Mouse (Mus musculus): ENCODE results near the gene Hexdc.

The Hexdc gene

DNA sequence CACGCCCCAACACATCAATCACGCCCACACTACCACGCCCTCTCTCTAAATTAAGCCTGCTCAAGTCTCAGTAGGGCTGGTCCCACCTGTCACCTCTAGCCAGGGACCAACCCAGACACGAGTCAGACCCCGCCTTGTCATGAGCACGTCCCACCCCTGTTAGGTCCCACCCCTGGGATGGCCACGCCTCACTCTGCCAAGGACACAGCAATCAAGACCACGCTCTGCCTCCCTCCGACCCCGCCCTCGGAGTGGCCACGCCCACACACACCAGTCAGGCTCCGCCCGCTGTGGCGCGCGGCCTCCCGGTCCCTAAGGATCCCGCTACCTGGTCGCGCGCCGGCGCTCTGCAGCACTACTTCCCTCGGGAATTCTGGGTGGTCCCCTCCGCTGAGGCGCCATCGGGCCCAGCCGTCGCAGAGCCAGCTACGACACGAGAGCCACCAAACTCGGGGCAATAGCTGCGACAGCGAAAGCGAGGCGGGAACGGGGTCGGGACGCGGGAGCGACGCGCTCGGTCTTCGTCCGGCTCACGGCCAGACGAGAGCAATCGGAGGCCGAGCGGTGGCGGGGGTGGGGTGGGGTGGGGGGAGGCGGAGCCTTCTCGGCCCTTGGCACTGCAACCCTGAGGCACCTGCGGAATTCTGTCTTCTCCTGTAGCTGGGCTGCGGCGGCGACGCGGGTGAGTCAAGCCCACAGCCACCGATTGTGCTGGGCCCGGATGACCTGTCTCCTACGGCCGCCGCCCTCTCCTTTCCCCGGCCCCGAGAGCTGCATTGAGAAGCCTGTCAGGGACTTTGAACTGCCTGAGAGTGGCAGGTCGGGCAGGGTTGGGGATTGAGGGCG, at the start of gene Hexdc, which contains the start of gene Ogfod3:
Gene Hexdc, plus strand, starts transcription at position 273 of the 846 bp plus-strand sequence.
Gene Ogfod3, minus strand, starts transcription at position 551 of the 846 bp plus-strand sequence.
- DNase-seq (ENCODE audit: low read depth, low spot score) = peak; percentile 95

DNA sequence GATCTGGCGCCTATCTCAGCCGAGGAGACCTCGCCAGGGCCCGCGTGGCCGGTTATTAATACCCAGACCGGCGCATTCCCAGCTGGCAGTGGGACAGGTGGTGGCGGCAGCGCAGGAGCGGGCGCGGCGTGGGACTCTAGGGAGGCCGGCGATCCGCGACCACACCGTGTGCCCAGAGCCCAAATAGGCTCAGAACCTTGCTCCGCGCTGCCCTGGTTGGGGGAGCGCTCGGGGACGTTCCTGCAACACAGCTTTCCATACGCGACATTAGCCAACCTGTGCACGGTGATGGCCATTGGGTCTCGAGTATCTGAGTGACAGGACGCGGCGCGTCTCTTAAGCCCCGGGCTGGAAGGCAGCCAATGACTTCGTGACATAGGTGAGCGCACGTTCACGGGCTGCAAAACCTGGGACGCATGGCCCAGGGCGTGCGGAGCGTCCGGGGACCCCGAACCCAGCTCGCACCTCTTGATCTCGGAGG, 47.8 kb upstream of the Hexdc start:
- DNase-seq (ENCODE audit: low read depth, low spot score) = no peak

DNA sequence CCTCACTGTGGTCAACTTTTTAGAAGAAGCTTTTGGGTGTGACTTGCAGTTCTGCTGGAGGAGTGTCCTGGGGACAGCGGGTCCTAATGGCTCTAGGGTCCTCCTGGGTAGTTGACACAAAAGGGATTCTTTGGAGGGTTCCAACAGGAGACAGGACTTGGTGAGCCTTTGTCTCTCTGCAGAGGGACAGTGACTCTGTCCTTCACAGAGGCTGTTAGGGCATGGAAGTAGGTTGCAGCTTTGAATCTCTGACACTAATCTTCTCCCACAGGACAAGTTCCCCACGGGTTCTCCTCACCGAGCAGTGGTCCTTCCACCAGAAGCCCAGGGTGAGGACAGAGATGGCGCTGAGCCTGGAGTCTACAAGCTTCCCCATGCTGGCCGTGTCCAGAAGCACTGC, 44.3 kb upstream of the Hexdc start, which contains the start of gene Uts2r:
Gene Uts2r, plus strand, starts transcription at position 301 of the 400 bp plus-strand sequence.
- no peak for DNase-seq (ENCODE audit: low read depth, low spot score)

DNA sequence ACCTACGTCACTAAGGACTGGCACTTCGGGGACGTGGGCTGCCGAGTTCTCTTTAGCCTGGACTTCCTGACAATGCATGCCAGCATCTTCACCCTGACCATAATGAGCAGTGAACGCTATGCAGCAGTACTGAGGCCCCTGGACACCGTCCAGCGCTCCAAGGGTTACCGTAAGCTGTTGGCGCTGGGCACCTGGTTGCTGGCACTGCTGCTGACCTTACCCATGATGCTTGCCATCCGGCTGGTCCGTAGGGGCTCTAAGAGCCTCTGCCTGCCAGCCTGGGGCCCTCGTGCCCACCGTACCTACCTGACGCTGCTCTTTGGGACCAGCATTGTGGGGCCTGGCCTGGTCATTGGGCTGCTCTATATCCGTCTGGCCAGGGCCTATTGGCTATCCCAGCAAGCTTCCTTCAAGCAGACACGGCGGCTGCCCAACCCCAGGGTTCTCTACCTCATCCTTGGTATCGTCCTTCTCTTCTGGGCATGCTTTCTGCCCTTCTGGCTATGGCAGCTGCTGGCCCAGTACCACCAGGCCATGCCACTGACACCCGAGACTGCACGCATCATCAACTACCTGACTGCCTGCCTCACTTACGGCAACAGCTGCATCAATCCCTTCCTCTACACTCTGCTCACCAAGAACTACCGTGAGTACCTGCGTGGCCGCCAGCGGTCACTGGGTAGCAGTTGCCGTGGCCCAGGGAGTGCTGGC, 43.4 kb upstream of the Hexdc start:
- no peak for DNase-seq (ENCODE audit: low read depth, low spot score)

DNA sequence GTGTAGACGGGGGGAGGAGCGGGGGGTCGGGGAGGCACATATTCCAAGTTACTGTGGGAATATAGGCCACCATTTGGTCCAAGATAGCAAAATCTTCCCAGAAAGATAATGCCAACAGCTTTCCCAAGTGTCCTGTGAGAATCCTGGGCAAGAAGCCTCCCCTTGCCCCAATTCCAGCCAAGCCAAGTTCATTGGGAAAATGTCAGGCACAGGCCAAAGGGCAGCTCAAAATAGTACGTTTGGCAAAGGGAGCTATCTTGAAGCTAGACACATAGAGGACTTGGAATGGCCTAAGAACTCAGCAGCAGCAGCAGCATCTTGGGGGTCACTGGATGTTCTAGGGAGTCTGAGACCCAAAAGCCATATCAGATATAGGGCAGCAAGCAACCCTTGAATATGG, 40.5 kb upstream of the Hexdc start:
- no peak for DNase-seq (ENCODE audit: low read depth, low spot score)

DNA sequence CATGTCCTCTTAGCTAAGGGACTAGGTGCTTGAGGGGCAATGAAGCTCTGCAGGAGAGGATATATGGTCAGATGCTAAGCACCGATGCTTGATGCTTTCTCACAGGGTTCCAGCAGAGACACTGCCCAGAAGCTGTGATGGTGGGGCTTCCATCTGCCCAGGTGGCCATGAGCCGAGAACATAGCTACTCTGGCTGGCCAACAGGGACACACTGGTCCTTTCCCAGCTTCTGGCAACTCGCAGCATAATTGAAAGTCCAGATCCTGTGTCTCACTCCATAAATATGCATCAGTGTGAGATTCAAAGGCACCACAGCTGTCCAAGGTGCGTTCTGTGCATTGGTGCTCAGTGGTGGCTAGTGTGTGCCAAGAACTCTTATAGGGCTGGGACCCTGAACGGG, 31.0 kb upstream of the Hexdc start:
- no peak for DNase-seq (ENCODE audit: low read depth, low spot score)

DNA sequence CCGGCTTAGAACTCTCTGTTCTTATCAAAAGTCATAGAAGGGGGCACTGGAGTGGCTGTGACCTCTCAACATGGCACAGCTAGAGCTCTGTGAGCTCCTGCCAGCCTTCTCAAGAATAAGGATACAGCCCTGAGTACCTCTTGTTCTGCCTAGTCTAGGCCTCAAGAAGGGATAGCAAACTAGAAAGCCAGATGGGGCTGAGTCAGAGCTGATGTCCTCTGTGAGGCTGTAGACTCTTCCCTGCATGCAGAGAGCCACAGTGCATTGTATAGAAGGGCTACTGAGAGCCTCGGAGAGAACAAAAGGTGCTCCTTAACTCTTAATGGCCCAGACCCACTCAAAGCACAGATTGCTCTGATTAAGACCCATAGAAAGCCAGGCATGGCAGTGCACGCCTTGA, 30.0 kb upstream of the Hexdc start:
- no peak for DNase-seq (ENCODE audit: low read depth, low spot score)

DNA sequence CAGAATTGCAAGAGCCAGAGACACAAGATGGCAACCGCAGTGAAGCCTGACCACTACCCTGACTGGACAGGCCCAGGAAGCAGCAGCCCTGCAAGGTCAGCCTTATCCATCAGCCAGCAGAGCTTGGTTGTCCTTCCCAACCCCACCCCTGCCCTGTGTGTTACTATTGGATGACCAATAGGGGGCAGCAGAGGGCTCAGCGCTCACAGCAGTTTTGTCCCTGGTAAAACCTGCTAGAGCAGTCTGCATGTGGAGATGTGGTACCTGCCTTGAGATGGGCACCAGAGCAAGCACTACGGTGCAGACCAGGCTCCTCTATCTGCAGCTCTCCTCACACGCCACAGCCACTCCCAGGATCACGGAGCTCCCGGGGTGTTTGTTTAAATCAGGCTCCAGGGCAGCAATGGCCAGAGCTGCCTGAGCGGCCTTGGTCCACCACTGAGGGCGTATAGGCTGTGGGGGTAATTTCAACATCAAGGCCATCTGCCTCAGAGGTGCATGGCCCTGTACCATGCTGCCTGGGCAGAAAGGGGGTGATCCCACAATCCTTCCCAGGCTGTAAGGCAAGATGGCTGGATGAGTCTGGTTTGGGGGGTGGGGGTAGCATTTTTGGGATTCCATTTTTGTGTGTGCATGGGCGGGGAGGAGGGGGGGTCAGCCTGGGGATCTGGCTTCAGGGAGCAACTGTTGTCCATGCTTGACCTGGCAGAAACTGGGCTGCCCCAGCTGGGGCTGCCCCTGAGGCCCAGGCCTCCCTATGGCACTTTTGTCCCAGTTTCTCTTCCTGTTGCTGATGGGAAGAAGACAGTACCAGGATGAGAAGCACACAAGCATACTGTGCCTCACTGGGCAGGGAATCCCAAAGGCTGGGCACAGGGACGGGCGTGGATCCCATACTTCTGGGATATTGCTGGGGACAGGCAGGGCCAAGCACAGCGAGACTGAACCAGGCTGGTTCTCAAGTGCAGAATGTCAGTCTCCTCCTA, 27.7 kb upstream of the Hexdc start:
- DNase-seq (ENCODE audit: low read depth, low spot score) = peak; percentile 51

DNA sequence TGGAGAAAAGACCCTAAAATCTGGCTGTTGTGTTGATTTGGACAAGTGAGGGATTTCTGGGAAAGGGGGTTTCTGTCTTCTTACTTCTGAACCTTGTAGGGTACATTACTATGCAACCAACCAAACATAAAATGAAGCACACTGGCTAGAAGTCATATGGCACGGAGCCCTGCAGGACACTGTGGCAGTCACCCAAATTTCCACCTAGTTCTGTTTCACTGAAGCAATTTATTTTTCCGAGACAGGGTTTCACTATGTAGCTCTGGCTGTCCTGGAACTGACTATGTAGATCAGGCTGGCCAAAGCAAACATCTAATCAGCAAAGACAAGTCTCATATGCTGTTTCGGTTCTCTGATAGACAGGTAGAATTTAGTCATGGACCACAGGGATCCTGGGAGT, 14.6 kb upstream of the Hexdc start:
- DNase-seq (ENCODE audit: low read depth, low spot score) = no peak

DNA sequence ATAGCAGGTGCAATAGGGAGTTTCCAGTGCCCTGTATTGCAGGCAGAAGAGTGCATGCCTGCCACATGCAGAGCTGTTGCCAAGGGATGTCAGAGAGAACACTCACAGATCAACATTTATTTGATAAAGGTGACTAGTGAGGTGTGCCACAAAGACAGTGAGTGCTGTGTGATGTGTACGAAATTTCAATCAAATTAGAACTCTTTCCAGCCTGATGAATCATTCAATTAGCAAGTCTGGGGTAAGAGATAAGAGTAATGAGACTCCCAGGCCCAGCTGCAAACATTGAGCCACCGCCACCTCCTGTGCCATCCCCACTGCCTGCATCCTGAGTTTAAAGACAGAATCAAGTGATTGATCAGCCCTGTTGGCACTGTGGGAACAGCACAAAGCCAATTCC, 11.5 kb upstream of the Hexdc start:
- no peak for DNase-seq (ENCODE audit: low read depth, low spot score)

DNA sequence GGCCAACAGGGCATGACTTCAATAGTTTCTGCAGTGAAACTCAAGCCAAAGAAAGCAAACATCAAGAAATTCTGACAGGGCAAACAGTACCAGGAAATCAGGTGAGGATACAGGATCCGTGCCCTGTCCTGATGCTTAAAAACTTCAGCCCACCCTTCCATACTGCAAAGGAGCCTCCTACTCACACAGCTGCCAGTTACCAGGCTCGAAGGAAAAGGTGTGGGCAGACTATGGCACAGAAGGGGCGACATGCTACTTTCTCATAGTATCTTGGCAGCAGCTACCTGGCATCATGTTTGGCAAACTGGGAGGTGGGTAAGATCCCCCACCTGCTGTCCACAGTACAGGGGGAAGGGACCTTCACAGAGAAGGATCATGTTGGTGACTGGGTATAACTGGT, 10.8 kb upstream of the Hexdc start:
- DNase-seq (ENCODE audit: low read depth, low spot score) = no peak

DNA sequence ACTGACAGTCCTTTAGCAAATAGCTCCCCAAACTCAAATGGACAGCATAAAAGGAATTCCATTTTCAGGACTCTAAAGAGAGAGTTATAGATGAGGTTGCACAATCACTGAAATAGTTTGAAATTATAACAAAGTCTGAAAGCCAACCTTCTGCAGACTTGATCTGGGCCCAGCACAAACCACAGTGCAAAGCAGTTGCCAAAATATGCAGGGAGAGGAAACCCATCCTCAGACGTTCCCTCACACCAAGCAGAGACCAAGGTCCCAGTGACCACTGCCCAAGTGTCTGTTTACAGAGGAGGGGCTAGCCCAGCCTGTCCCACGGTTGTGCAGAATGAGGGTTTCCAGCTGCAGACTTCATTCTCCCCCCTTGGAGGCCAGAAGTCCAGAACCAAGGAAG, 5.6 kb upstream of the Hexdc start:
- DNase-seq (ENCODE audit: low read depth, low spot score) = no peak

DNA sequence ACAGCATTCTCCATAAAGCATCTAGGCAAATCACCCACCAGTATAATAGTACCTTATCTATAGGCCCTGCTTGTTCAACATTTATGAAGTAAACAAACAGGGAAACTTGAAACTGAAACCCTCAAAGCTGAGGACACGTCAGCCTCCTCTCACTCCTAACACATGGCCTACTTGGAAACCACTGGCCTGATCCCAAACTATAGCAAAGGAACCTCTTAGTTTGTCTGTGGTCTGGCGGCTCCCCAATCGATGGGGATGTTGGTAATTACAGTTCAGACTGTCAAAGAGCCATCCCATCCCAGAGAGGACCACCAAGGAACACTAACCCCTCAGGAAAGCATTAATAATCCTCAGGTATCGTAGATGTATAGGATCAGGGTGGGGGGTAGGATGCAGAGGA, 4.4 kb upstream of the Hexdc start:
- no peak for DNase-seq (ENCODE audit: low read depth, low spot score)

DNA sequence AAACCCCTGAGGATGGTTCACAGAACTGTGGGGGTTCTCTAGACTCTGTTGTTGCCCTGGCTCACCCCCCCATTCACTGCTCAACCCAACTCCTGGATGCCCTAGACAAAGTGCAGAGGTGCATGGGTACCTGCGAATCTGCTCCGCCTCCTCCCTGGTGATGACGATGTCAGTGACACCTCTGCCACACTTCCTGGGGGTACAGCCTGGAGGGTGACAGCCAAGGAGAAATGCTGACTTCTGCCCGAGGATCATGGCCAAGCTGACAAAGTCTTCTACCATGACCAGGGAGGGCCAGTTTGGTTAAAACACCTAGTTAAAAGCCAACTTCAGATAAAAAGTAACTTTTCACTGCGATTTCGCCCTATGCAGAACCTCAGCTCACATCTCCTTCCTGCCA, 3.5 kb upstream of the Hexdc start:
- DNase-seq (ENCODE audit: low read depth, low spot score) = no peak

DNA sequence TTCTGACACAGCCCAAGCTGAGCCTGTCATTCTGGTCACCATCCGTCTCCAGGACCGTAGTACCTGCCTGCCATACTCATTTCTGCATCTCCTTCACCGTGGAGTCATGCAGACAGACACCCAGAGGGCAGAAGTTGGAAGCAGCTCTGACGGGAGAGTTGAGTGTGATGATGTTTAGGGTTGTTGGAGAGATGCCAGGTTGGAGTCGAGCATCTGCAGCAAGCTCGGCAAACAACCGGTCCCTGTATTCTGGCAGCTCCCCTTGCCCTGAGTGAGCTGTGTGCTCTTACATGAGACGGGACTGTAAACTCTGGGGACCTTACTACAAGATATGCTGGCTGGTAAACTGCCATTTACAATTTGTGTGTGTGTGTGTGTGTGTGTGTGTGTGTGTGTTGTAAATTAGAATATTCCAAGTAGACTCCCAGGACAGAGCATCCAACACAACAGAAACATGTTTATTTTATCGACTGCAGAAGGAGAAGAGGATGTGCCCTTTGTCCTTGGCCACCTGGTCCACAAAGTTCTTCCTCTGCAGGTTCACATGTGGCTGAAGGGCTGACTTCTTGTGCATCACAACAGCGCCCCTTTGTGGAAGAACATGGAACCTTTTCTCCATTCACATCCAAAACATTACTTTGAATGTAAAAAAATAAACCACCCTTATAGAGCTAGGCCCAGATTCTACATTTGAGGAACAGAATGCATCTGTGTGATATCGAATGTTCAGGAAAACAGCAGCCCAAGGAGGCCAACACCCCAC, 2.6 kb upstream of the Hexdc start:
- no peak for DNase-seq (ENCODE audit: low read depth, low spot score)

DNA sequence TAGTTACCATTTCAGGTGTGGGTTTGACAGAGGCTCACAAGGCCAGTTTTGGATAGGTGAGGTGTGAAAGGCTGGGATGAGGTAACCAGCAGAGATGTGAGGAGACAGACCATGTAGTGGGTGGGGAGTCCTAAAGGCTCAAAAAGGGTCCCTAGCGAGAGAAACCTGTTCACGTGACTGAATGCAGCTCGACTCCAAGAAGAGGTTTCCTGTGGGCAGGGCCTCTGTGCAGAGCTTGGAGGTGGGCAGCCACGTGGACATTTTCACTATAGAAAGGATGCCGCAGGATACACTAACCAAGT, 423 bp upstream of the Hexdc start:
- DNase-seq (ENCODE audit: low read depth, low spot score) = peak; percentile 11

DNA sequence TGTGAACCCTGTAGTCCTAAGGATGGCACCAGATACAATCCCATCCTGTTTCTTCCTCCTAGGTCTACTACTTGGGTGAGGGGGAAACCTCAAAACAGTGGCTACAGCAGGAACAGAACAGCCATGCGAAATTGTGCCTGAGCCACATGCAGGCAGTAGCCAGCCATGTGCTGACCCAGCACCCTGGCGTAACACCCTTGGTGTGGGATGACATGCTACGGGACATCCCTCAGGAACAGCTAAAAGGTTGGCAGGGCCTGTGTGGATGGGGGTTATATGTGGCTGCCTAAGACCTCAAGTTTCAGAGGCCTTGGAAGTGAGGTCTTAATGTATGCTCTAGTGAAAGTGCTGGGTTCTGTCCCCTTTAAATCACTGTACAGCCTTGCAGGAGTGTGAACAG, 12.6 kb downstream of the Hexdc start:
- no peak for DNase-seq (ENCODE audit: low read depth, low spot score)

DNA sequence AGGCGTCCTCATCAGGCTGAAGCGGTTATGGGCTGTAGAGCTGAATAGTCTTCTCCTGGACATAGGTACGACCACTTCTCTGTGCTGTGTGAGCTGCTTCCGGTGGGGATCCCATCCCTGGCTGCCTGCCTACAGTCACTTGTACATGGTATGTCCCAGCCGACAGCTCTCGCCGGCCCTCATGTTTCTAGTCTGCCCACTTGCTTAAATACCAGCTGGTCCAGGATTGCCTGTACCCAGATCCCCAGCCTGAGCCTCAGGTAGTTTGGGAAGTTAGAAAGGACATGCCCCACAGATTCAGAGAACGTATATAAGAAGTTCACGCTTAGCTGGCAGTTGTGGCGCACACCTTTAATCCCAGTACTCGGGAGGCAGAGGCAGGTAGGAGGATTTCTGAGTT, 15.5 kb downstream of the Hexdc start:
- DNase-seq (ENCODE audit: low read depth, low spot score) = no peak

DNA sequence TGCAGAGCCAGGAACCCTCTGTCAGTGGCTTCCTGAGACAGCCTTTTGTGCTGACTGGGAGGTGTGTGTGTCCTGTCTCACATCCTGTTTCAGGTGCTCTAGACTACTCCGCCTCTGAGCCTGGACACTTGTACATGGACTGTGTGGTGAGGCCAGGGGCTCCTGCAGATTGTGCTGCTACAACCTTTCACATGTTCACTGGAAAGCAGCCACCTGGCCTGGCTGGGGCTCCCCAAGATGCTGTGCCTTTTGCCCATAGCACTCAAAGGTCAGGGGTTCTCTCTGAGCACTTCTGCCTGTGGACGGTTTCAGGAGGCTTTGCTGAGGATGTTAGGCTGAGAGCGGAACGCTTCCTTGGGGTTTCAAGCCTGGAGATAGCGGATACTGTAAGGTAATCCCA, 16.5 kb downstream of the Hexdc start:
- no peak for DNase-seq (ENCODE audit: low read depth, low spot score)

DNA sequence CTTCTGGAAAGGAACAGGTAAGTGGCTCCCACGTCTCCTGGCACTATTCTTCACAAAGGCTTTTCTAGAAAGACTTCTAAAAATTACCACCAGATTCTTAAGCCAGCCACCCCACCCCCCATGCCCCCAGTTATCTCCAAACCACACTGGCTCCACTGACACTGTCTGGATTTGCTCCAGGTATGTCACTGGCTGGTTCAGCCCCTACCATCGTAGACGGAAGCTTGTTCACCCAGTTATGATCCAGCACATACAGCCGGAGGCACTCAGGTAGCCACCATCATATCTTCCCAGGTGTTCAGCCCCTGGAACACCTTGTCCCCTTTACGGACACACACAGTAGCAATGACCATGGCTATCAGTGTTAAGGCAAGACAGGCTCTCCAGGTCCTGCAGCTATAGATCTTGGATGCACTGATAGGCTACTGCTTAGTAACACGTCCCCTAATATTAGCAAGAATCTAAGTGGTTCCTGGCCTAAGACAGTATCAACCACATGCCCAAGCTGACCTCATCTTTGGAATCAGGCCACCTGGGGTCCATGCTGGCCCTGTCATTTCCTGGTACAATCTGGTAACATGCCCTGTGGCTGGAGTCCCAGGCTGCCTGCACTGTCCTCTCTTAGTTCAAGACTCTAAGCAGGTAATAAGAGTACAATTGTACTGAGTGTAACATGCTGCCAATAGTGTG, 17.2 kb downstream of the Hexdc start:
- no peak for DNase-seq (ENCODE audit: low read depth, low spot score)
